Mouse (Mus musculus) ES-E14 (cell line): Measurements from ENCODE around the gene Parvb. TPM values are rescaled to one million over a fixed set of nuclear protein-coding genes. Genes with fewer than 3 reads are reported as not detected.

Experiments
- DNase-seq: peaks from one replicate; pipeline ENCODE4 v3.0.0-alpha.2; 2013; ENCODE audit warnings: low read depth, low spot score
- H3K27ac ChIP-seq: 2 replicates; pipeline ENCODE4 v1.5.1; 2012; ENCODE audit warnings: low read depth, mild to moderate bottlenecking, low read length, moderate library complexity, mixed read lengths; ENCODE audit not compliant: poor library complexity, insufficient read depth, severe bottlenecking
- H3K36me3 ChIP-seq: 2 replicates; pipeline ENCODE4 v1.6.1; 2012; ENCODE audit warnings: mild to moderate bottlenecking, low read length, moderate library complexity, mixed read lengths; ENCODE audit not compliant: control insufficient read depth, poor library complexity, insufficient read depth, severe bottlenecking
- H3K4me1 ChIP-seq, 2 experiments: fragments of 150-350 bp in 1 of 2; sonication (generic) in 1 of 2; 2 replicates each; pipeline ENCODE4 v1.6.1; 2012; ENCODE audit warnings: low read length in 2 of 2, mild to moderate bottlenecking in 1 of 2, mixed read lengths in 1 of 2; ENCODE audit not compliant: control insufficient read depth in 2 of 2, insufficient read depth in 2 of 2, poor library complexity in 1 of 2
- H3K4me3 ChIP-seq, 2 experiments: fragments of 150-350 bp in 1 of 2; sonication (generic) in 1 of 2; 2 replicates each; pipeline ENCODE4 v1.5.1; 2012; ENCODE audit warnings: low read length in 2 of 2, low read depth in 1 of 2, mild to moderate bottlenecking in 1 of 2, mixed read lengths in 1 of 2; ENCODE audit not compliant: insufficient read depth in 1 of 2, poor library complexity in 1 of 2, severe bottlenecking in 1 of 2
- H3K9ac ChIP-seq: 2 replicates; pipeline ENCODE4 v1.6.1; 2012; ENCODE audit warnings: low read depth, mild to moderate bottlenecking, low read length, mixed read lengths; ENCODE audit not compliant: poor library complexity, insufficient read depth, severe bottlenecking
- H3K9me3 ChIP-seq: fragments of 150-350 bp; sonication (generic); 2 replicates; pipeline ENCODE4 v1.6.1; 2012; ENCODE audit warnings: low read depth, mild to moderate bottlenecking, low read length; ENCODE audit not compliant: control insufficient read depth, insufficient read depth
- CHD2 ChIP-seq: IDR thresholded peaks from 2 replicates; pipeline ENCODE4 v1.6.1; 2014; ENCODE audit warnings: mild to moderate bottlenecking, low read depth, low read length, inconsistent platforms
- HCFC1 ChIP-seq: IDR thresholded peaks from 2 replicates; pipeline ENCODE4 v1.6.1; 2012; ENCODE audit warnings: low read length, inconsistent platforms, borderline replicate concordance; ENCODE audit not compliant: insufficient read depth
- MAFK ChIP-seq: IDR thresholded peaks from 2 replicates; pipeline ENCODE4 v1.6.1; 2014; ENCODE audit warnings: mild to moderate bottlenecking, low read depth, low read length, inconsistent platforms; ENCODE audit not compliant: insufficient read depth
- ZC3H11A ChIP-seq: IDR thresholded peaks from 2 replicates; pipeline ENCODE4 v1.6.1; 2012; ENCODE audit warnings: low read depth, mild to moderate bottlenecking, inconsistent platforms, low read length, borderline replicate concordance
- ZNF384 ChIP-seq: IDR thresholded peaks from 2 replicates; pipeline ENCODE4 v1.6.1; 2012; ENCODE audit warnings: low read depth, low read length, inconsistent platforms
- in situ Hi-C, 2 experiments: fragments of 600-800 bp; cut with MboI; formaldehyde crosslinking; loops; one replicate each; pipeline ENCODE4 v1.15.1; 2025; ENCODE audit warnings: low sequenced_read_pairs in 2 of 2, inconsistent platforms in 1 of 2; ENCODE audit not compliant: unreplicated experiment in 2 of 2
- total RNA-seq: library from RNA; depleted of rRNA; stranded (reverse); fragments of 300-350 nt; gene quantifications from 2 replicates; pipeline ENCODE4 v1.2.3, GENCODE M21; 2012

Parvb gene
- total RNA-seq, 1 experiment, result 10.8 TPM

DNA sequence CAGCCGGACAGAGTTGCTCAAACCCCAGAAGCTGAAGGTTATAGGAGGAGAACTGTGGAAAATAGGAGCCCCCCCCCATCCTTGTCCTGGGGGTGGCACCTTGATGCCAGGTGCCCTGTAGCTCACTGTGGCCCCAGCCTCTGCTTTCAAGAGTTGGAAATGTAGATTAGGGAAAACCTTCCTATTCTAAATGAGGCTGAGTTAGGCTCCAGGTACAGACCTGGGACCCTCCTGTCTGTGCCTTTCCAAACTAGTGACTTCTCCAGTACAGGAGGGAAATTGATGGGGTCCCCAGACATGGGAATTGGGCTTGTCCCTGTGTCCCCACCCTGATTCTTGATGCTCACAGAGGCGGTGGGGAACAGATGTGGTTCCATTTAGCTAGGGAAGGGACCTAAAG lies 68.7 kb downstream of the Parvb start:
- in situ Hi-C loops, result no loop called here
- Histone ChIP-seq H3K9me3 (no peaks in the 10 kb centered on the region), H3K36me3 (no peaks in the 10 kb centered on the region; the same call in 1 of the 2 replicates), H3K27ac (no peak overlapping the region), H3K9ac (no peak overlapping the region), H3K4me1 (peaks cover 0 to 32% of the 10 kb centered on the region in 2 experiments; a peak in 3 of 4 replicates), H3K4me3 (no peak overlapping the region)
- no peak for TF ChIP-seq HCFC1
- no peak for TF ChIP-seq ZC3H11A
- TF ChIP-seq CHD2, result no peak
- TF ChIP-seq MAFK, result no peak
- no peak for TF ChIP-seq ZNF384
- DNase-seq, result no peak

DNA sequence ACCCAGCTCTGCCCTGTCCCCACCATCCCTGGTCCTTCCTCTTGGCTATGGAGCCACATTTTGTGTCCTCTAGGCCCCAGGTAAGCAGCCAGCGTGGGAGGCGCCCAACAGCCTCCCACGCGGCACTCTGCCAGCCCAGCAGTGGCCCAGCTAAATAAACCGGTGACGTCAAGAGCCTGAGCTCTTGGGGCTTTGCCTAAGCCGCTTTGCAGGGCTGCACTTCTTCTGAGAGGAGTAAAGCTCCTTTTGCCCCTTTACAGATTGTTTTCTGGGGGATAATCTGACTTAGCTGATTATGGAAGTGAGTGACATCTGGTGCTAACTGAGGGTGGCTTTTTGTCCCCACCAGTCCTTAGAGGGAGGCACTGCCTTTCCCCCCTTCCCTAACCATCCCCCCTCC lies 69.2 kb downstream of the Parvb start:
- in situ Hi-C loops, result no loop called here
- no peak overlapping the region for H3K27ac ChIP-seq
- H3K9me3 ChIP-seq, result no peaks in the 10 kb centered on the region
- H3K4me3 ChIP-seq, result no peak overlapping the region
- H3K9ac ChIP-seq, result no peak overlapping the region
- H3K4me1 ChIP-seq, result peaks cover 0 to 32% of the 10 kb centered on the region in 2 experiments; a peak in 3 of 4 replicates
- no peak for DNase-seq
- TF ChIP-seq ZNF384 (no peak), HCFC1 (no peak), MAFK (no peak), CHD2 (no peak), ZC3H11A (no peak)
- no peaks in the 10 kb centered on the region; the same call in 1 of the 2 replicates for H3K36me3 ChIP-seq

DNA sequence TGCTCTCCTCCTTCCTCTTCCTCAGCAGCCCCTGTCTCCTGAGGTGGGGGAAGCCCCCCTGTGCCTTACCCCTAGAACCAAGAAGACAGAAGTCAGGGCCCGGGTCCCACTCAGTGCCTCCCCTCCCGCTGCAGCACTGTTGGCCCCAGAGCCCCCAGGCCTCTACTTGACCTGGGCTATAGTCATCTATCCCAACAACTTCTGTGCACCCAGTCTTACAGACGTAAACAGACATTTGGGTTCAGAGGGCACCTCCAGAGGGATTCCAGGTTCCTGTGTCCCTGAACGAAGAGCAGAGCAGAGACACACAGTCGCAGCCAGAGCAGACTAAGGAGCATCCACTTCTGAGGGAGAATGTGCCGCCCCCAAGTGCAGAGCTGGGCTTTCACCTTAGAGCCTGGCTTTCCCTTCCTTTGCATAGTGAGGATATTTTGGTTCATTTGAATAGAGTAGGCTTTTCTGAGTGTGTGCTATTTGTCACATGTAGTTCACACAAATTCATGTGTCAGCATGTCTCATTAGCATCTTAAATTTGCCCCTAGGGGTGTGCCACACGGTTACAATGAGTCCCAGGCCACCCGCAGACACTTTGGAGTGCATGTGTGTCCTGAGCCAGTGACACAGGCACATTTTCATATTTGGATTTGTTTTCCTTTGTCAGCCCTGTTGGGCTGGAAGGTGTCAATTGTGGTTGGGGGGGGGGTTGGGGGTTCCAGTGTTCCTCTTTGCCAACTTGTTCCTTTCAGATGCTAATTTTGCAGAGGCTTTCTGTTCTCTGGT lies 70.0 kb downstream of the Parvb start:
- Histone ChIP-seq H3K9ac (no peak overlapping the region), H3K4me1 (peaks cover 0 to 32% of the 10 kb centered on the region in 2 experiments; a peak in 3 of 4 replicates), H3K9me3 (no peaks in the 10 kb centered on the region), H3K27ac (no peak overlapping the region), H3K36me3 (no peaks in the 10 kb centered on the region; the same call in 1 of the 2 replicates), H3K4me3 (no peak overlapping the region)
- no peak for DNase-seq
- no peak for TF ChIP-seq CHD2
- no peak for TF ChIP-seq HCFC1
- no peak for TF ChIP-seq ZC3H11A
- no peak for TF ChIP-seq ZNF384
- TF ChIP-seq MAFK, result no peak
- in situ Hi-C loops, result no loop called here

DNA sequence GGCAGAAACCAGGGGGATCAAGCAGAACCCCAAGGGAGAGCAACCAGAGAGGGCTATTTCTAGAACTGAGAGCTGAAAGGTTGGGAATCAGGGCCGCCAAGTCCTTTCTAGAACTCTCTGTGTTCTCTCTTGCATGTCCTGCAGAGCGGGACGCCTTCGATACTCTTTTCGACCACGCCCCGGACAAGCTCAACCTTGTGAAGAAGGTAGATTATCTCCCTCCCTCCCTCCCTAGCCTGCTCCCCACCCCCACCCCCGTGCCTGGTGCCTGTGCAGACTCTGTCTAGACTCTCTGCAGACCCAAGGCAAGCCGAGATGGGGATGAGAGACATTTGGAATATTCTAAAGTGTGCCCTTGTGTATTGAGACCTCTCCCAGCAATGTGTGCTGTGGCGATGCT lies 71.4 kb downstream of the Parvb start:
- Histone ChIP-seq H3K36me3 (no peaks in the 10 kb centered on the region; the same call in 1 of the 2 replicates), H3K4me1 (peaks cover 0 to 30% of the 10 kb centered on the region in 2 experiments; a peak in 3 of 4 replicates), H3K27ac (no peak overlapping the region), H3K9ac (no peak overlapping the region), H3K9me3 (no peaks in the 10 kb centered on the region), H3K4me3 (no peak overlapping the region)
- DNase-seq, result no peak
- TF ChIP-seq HCFC1 (no peak), ZC3H11A (no peak), CHD2 (no peak), MAFK (no peak), ZNF384 (no peak)
- in situ Hi-C loops, result no loop called here
